Mouse (Mus musculus) testis, adult 2 months (tissue): ENCODE results near the gene Nrp1. TPM values are rescaled to one million over a fixed set of nuclear protein-coding genes. Genes with fewer than 3 reads are reported as not detected.
A peak's percentile ranks its signal among the peaks of the same experiment; 100 is the strongest.

Experiments used
- H3K27ac ChIP-seq: fragments of 200-500 bp; 2 replicates; pipeline ENCODE4 v1.5.1; 2012; ENCODE audit warnings: low read depth, low read length; ENCODE audit not compliant: control insufficient read depth, insufficient read depth
- H3K27me3 ChIP-seq: fragments of 200-500 bp; 2 replicates; pipeline ENCODE4 v1.6.1; 2012; ENCODE audit warnings: mild to moderate bottlenecking, low read length, moderate library complexity; ENCODE audit not compliant: control insufficient read depth, insufficient read depth
- H3K36me3 ChIP-seq: fragments of 200-500 bp; 2 replicates; pipeline ENCODE4 v1.6.1; 2012; ENCODE audit warnings: mild to moderate bottlenecking, low read length; ENCODE audit not compliant: control insufficient read depth, insufficient read depth
- H3K4me1 ChIP-seq: fragments of 200-500 bp; 2 replicates; pipeline ENCODE4 v1.6.1; 2012; ENCODE audit warnings: low read length; ENCODE audit not compliant: control insufficient read depth, insufficient read depth
- H3K4me3 ChIP-seq: fragments of 200-500 bp; 2 replicates; pipeline ENCODE4 v1.5.1; 2012; ENCODE audit warnings: low read depth, mild to moderate bottlenecking, low read length, moderate library complexity, mixed read lengths; ENCODE audit not compliant: control insufficient read depth
- CTCF ChIP-seq: fragments of 200-500 bp; IDR thresholded peaks from 2 replicates; pipeline ENCODE4 v1.5.1; 2012; ENCODE audit warnings: low read depth, mild to moderate bottlenecking, inconsistent platforms, low read length, moderate library complexity; ENCODE audit not compliant: control insufficient read depth, insufficient read depth, insufficient replicate concordance
- POLR2A ChIP-seq: fragments of 200-500 bp; IDR thresholded peaks from 2 replicates; pipeline ENCODE4 v1.6.1; 2012; ENCODE audit warnings: low read depth, mild to moderate bottlenecking, inconsistent platforms, low read length, moderate library complexity; ENCODE audit not compliant: control insufficient read depth
- polyA plus RNA-seq: library from polyadenylated mRNA; depleted of rRNA; stranded (reverse); fragments of >200 nt; gene quantifications from 2 replicates; pipeline ENCODE4 v1.2.3, GENCODE M21; 2012

The Nrp1 gene
- polyA plus RNA-seq, 1 experiment = 1.7 TPM

DNA sequence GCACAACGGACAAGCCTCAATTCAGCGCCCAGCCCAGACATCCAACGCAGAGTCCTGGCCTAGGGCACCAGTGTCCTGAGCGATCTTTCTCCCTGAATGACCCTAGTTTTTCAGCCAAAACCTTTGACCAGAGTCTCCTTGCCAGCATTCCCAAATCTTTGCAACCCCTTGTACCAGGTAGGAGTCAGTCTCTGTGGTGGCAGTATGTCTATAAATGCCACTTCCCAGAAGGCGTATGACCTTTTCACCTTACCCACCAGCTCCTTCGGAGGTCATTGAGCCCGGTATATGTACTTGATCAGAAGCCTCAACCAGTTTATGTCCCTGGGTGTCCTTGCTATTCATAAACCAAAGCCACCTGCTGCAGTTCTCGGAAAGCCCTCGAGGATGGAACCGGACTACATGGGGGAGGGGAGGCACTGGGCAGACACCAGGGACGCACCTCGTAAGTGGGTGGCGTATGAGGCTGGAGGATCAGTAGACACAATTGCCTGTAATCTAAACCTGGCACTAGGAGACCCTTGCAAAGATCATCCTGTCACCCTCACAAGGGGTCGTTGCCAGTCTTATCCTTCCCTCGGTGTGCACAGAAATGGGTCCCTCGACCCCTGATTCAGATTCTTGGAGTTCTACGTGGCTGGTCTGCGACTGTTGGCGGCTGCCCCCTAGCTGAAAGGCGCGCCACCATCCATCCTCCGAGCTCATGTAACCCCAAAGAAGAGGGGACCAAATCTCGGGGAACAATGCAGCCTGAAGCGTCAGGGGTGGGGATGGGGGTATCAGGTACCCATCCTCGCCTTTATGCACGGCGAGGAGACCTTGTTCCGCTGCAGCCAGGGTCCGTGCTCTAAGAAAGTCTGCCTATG lies 631 bp upstream of the Nrp1 start:
- Histone ChIP-seq H3K4me1 (peaks cover 4% of the 10 kb centered on the region), H3K4me3 (peak overlapping the region; percentile 61), H3K27ac (peak overlapping the region; percentile 44), H3K36me3 (no peaks in the 10 kb centered on the region), H3K27me3 (no peaks in the 10 kb centered on the region)
- no peak for TF ChIP-seq CTCF
- TF ChIP-seq POLR2A = no peak

DNA sequence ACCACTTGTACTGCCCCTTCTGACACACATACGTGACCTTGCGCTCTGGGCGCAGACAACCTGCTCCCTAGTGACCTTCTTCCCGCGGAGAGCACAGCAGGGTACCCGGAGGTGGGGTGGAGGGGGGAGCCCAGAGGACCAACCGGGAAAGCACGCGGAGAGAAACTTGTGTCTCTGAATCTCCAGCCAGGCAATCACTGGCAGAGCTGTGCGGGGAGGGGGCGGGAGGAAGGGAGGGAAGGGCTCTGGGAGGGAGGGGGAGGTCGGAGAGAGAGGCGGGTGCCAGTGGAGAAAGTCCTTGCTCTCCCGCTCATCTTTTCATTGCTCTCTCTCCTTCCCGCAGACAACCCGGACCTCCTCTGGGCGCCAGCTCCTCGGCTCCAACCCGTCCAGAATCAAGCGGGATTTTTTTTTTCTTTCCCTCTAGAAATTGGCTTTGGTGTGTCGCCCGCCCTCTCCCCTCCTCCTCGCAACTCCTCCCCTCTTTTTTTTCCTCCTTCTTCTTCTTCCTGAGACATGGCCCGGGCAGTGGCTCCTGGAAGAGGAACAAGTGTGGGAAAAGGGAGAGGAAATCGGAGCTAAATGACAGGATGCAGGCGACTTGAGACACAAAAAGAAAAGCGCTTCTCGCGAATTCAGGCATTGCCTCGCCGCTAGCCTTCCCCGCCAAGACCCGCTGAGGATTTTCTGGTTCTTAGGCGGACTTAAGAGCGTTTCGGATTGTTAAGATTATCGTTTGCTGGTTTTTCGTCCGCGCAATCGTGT lies 534 bp downstream of the Nrp1 start:
- Histone ChIP-seq H3K4me3 (peak overlapping the region; percentile 76), H3K4me1 (peaks cover 4% of the 10 kb centered on the region), H3K27me3 (no peaks in the 10 kb centered on the region), H3K27ac (peak overlapping the region; percentile 41), H3K36me3 (no peaks in the 10 kb centered on the region)
- TF ChIP-seq POLR2A (no peak), CTCF (no peak)

DNA sequence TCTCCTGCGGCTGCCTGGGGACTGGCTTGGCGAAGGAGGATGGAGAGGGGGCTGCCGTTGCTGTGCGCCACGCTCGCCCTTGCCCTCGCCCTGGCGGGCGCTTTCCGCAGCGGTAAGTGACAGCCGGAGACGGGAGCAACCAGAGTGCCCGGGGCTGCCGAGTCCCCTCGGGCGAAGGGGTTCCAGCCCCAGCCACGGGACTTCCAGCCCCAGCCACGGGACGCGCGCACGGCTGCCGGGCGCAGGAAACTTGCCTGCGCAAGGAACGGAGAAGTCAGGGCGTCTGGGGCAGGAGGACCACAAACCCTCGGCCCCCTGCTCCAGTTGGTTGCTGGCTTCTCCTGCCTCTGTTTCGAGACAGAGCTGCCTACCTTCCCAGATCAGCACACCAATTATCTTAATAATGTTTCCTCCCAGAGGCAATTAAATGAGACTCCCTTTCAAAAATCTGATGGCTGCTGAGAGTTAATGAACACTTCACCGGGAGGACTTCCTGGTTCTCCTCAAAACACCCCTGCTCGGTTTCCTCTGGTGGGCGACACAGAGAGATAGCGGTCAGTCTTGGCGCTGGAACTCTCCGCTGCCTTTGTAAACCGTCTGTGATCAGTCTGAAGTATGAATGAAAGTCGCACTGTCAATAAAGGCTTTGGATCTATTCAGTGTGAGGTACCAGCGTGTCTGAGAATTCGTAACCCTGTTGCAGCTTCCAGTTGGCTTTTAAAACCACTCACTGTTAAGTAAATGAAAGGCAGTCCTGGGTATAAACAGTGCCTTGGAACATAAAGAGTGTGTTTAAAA lies 1.3 kb downstream of the Nrp1 start:
- Histone ChIP-seq H3K27ac (peak overlapping the region; percentile 12), H3K4me3 (peak overlapping the region; percentile 76), H3K27me3 (no peaks in the 10 kb centered on the region), H3K4me1 (peaks cover 4% of the 10 kb centered on the region), H3K36me3 (no peaks in the 10 kb centered on the region)
- TF ChIP-seq POLR2A (no peak), CTCF (no peak)

DNA sequence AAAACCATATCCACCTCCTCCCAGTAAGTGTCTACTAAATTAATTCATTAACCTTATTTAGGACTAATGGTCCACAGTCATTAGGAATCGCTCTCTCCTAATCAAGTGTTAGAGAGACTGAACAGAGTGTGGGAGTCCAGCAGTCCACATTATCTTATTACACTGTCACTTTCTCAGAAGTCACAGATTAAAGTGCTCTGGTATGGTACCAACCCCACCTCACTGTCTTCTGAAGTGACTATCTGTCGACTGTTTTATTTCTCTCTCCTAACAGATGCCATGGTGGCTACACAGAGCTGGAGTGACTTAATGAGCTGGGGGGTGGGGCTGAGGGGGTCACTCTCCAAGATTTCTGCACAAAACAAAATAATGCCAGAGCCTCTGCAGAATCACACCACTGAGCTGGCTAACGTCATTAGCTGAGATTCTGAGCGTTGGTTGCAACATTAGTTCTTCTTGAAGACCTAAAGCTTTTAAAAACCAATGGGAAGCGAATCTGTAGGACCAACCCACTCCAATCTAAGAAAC lies 3.0 kb downstream of the Nrp1 start:
- no peak overlapping the region for H3K27ac ChIP-seq
- H3K4me1 ChIP-seq = peaks cover 4% of the 10 kb centered on the region
- no peak overlapping the region for H3K4me3 ChIP-seq
- no peaks in the 10 kb centered on the region for H3K27me3 ChIP-seq
- H3K36me3 ChIP-seq = no peaks in the 10 kb centered on the region
- TF ChIP-seq POLR2A (no peak), CTCF (no peak)

DNA sequence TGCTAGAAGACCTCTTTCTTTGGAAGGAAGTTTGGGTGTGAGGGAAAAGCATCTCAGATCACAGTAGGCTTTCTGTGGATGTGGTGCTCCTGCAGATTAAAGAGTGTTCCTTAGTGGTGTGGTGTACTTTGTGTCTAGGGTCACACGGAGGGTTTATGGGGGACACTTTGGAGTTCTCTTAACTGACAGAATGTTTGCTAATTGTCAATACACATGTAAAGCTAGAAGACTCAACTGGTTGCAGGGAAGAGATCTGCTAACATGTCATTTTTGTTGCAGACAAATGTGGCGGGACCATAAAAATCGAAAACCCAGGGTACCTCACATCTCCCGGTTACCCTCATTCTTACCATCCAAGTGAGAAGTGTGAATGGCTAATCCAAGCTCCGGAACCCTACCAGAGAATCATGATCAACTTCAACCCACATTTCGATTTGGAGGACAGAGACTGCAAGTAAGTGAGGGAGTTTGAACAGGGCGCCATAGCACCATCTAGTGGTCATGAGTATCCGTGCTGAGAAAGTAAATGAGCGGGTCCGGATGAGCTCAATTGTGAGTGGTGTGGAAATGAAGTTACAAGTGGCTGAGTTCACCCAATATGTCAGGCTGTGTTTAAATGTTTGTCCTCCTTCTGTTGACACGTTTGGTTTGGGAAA lies 4.7 kb downstream of the Nrp1 start:
- no peak for TF ChIP-seq POLR2A
- TF ChIP-seq CTCF = peak; percentile 37; the same call in 1 of the 2 replicates
- no peak overlapping the region for H3K27ac ChIP-seq
- no peak overlapping the region for H3K4me3 ChIP-seq
- peaks cover 2% of the 10 kb centered on the region for H3K4me1 ChIP-seq
- H3K36me3 ChIP-seq = no peaks in the 10 kb centered on the region
- H3K27me3 ChIP-seq = no peaks in the 10 kb centered on the region

DNA sequence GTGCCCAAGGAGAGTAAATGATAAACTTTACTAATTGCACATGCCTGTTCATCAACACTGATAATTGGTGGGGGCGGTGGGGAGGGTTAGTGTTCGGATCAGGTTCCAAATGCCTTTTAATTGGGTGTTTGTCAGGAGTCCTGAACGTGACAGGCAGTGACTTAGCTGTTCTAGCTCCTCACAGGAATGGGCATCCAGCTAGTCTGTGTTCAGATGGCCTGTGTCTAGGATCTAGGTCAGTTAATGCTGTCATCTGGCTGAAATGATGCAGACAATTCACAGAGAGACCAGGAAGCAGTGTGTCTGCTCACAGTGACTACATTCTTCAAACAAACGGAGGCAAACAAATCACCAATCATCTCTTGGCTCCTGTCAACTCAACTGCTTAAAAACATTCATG lies 12.1 kb downstream of the Nrp1 start:
- no peaks in the 10 kb centered on the region for H3K27me3 ChIP-seq
- H3K36me3 ChIP-seq = no peaks in the 10 kb centered on the region
- H3K27ac ChIP-seq = no peak overlapping the region
- H3K4me1 ChIP-seq = no peaks in the 10 kb centered on the region
- H3K4me3 ChIP-seq = no peak overlapping the region
- TF ChIP-seq CTCF = no peak
- TF ChIP-seq POLR2A = no peak
